Mouse (Mus musculus): ENCODE results near the gene Sash1.
A peak's percentile ranks its signal among the peaks of the same experiment; 100 is the strongest.

Sash1 gene

DNA sequence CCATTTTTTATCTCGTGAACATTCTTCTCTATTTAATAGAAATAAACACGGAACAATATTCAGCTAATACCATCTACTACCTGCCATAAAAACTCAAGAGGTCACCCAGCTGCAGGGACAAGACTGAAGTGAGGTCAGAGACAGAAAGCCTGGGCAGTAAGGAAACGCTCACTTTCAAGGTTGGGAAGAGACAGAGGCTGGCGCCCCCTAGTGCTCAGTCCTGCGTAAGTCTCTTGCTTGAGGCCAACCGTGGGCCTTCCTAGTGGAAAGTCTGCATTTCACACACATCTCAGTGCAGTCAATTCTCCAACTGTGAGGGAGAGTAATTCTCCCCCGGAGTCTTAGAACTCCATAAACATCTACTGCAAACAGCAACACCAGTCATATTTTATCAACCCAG lies 90.5 kb downstream of the Sash1 start:
- peak; percentile 20 for DNase-seq (ENCODE audit: low read depth, low spot score)

DNA sequence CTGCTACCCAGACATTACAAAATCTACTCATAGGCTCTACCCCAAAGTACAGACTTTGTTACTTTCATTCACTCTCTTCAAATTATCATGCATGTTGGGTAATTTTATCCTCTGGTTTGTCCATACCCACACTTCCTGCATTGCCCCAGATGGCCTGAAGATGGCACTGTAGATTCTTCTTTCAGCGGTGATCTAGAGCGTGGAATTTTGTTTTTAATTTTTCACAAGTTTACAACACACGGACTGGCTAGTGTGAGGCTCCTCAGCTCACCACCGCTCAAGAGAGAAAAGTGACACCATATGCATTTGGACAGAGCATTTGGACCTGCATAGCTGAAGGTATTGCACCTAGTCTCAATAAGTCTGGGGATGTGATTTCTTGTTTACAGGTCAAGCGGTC lies 93.5 kb downstream of the Sash1 start:
- no peak for DNase-seq (ENCODE audit: low read depth, low spot score)

GRCm38 (mm10) chr10:8789096-8789495 lies 96.8 kb downstream of the Sash1 start:
- no peak for DNase-seq (ENCODE audit: low read depth, low spot score)

DNA sequence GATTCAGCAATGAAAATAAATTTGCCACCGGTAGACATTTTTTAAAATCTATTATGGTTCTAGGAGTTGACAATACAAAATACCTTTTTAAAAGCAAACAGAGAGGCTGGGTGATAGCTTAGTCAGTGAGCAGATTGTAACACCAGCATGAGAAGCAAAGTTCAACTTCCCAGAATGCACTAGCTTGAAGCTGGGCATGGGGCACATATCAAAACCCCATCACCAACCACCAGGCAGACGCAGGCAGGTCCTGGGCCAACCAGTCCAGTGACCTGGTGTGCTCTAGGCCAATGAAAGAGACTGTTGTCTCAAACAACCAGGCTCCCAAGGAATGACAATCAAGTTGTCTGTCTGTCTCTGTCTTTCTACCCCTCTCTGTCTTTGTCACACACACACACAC lies 98.6 kb downstream of the Sash1 start:
- DNase-seq (ENCODE audit: low read depth, low spot score), result no peak

DNA sequence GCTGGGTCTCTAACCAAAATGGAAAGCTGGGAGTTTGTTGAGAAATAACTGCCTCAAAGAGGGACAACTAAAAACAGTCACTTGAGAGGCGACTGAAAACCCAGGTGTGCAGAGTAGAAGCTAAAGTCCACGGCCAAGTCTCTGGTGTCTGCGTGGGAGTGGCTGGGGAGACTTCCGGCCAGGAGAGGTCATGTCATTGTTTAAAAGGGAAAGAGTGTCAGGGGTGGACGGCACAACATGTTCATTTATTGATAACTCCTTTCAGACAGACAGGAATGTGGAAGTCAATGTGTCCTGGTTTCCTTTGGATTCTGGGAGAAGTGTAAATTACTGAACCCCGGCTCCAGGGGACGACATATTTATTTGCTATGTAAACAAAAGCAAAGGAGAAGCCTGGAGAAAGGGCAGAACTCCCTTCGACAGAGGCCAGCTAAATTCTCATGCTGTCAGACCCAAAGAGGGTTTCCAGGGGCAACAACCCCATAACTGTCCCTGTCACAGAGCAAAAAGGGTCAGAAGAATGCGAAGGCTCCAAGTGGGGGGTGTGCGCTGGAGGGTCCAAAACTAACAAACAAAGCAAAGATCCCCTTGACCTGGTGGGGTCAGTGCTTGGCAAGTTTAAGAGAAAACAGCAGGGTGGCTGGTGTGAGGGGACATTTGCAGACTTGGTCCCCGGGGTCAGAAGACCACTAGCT lies 100.3 kb downstream of the Sash1 start:
- DNase-seq (ENCODE audit: low read depth, low spot score), result no peak

GRCm38 (mm10) chr10:8781876-8782372 lies 103.9 kb downstream of the Sash1 start:
- DNase-seq (ENCODE audit: low read depth, low spot score), result no peak

- DNase-seq (ENCODE audit: low read depth, low spot score), result no peak
These were observed 106.0 kb downstream of the Sash1 start for GRCm38 (mm10) chr10:8779842-8780241.

GRCm38 (mm10) chr10:8778845-8779244 lies 107.0 kb downstream of the Sash1 start:
- DNase-seq (ENCODE audit: low read depth, low spot score), result no peak

GRCm38 (mm10) chr10:8777552-8778253 lies 108.2 kb downstream of the Sash1 start:
- DNase-seq (ENCODE audit: low read depth, low spot score), result no peak

DNA sequence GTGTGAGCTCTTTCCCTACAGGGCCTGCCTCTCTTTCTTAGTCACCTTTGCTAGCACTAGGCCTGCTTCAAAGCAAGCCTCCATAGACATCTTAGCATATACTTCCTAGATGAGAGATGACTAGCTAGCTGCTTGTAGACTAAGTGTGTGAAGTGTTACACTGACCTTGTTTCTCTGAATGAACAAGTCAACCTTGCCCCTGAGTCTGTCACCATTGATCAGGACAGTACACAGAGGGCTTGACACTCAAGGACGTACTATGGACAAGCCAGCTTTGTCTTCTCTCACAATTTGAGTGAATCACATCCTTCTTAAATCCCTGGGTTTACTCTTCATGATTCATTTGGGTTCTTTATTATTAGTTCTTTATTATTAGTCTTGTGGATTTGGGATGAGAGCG lies 109.1 kb downstream of the Sash1 start:
- no peak for DNase-seq (ENCODE audit: low read depth, low spot score)

DNA sequence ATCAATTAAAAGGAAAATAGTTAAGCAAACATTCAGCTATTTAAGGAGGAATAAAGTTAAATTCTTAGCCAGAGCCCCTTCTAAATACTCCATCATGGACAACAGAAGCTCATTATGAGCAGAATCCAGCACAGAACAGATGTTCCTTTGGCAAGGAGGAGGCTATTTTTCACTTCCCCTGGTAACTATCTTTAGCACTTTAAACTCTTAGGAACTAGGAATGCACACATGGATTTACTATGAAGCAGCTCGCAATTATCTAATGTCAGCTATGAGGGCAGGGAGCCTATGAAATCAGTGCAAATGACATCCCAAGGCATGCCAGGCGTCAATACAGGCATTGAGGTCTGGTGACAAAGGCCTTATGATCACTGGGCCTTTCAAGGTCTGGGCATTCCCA lies 110.1 kb downstream of the Sash1 start:
- no peak for DNase-seq (ENCODE audit: low read depth, low spot score)

DNA sequence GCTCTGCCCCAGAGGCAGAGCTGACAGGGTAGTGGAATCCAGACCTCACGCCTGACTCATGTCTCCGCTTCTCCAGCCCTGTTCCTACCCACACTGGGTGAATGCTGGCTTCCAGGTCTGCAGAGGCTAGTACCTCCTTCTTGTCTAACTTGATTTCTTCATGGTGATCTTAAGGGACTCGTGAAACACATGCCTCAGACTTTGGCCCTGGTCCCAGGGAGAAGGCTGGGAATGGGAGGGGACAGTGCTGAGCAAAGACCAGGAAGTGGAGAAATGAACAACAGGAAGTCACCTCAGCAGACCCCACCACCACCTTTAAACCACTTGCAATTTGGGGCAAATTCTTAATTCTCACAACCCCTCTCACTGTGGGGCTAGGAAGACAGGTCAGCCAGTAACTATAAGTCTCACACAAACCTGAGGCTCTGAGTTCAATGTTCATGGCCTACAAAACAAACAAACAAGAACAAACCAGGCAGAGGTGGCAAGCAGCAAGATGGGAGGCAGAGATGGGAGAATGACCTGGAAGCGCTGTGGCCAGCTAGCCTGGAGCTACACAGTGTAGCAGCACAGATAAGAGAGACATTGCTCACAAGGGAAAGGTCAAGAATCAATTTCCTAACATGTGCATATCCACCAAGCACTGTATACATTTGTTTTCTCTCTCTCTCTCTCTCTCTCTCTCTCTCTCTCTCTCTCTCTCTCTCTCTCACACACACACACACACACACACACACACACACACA lies 113.2 kb downstream of the Sash1 start:
- no peak for DNase-seq (ENCODE audit: low read depth, low spot score)

DNA sequence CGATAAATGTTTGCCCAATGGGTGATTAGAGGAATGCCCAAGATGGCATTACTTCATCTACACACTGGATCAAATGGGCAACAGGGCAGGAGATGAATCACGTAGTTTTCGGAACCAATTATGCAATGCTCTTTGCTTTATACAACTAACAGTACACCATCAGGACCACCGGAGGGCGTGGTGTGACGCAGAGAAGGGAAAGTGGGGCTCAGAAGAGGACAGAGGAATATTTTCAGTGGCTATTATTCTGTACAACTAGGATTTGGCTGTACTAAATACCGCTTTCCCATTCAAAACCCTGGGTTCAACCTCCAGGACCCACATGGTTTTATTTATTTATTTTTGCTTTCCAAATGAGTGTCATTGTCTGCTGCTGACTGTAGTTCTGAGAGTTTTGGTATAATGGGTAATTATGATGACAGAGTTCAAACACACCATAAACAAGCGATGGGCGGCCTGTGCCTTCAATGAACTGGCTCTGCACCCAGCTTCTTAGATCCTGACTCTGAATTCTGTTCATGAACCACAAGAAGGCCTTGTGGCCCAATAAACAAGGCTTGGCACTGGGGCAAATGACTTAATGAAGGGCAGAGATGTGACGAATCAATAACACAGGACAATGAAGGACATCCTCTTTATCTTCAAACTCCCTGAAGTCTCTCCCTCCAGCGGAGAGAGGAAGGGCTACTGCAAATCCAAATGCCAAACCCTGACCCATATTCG lies 114.8 kb downstream of the Sash1 start:
- DNase-seq (ENCODE audit: low read depth, low spot score), result no peak

GRCm38 (mm10) chr10:8768654-8769053 lies 117.2 kb downstream of the Sash1 start:
- no peak for DNase-seq (ENCODE audit: low read depth, low spot score)

- DNase-seq (ENCODE audit: low read depth, low spot score), result no peak
These were observed 118.5 kb downstream of the Sash1 start for GRCm38 (mm10) chr10:8767381-8767780.

- DNase-seq (ENCODE audit: low read depth, low spot score), result no peak
These were observed 119.8 kb downstream of the Sash1 start for GRCm38 (mm10) chr10:8765922-8766522.

- no peak for DNase-seq (ENCODE audit: low read depth, low spot score)
These were observed 123.1 kb downstream of the Sash1 start for GRCm38 (mm10) chr10:8762771-8763170.

- no peak for DNase-seq (ENCODE audit: low read depth, low spot score)
These were observed 123.6 kb downstream of the Sash1 start for GRCm38 (mm10) chr10:8762209-8762701.

GRCm38 (mm10) chr10:8761656-8762055 lies 124.2 kb downstream of the Sash1 start:
- DNase-seq (ENCODE audit: low read depth, low spot score), result no peak

GRCm38 (mm10) chr10:8760598-8760997 lies 125.3 kb downstream of the Sash1 start:
- DNase-seq (ENCODE audit: low read depth, low spot score), result no peak

- no peak for DNase-seq (ENCODE audit: low read depth, low spot score)
These were observed 126.6 kb downstream of the Sash1 start for GRCm38 (mm10) chr10:8759228-8759627.

Measured in retina, adult 2 months (tissue).